Mouse (Mus musculus) heart, postnatal 0 days (tissue): ENCODE measurements around the gene Hmces.

ENCODE experiments used
- CTCF ChIP-seq: IDR thresholded peaks from 2 replicates; pipeline ENCODE4 v1.5.1; 2016; ENCODE audit warnings: antibody characterized with exemption, control low read depth, low read depth
- EP300 ChIP-seq: IDR thresholded peaks from 2 replicates; pipeline ENCODE4 v1.6.1; 2016; ENCODE audit warnings: antibody characterized with exemption, low read depth

DNA sequence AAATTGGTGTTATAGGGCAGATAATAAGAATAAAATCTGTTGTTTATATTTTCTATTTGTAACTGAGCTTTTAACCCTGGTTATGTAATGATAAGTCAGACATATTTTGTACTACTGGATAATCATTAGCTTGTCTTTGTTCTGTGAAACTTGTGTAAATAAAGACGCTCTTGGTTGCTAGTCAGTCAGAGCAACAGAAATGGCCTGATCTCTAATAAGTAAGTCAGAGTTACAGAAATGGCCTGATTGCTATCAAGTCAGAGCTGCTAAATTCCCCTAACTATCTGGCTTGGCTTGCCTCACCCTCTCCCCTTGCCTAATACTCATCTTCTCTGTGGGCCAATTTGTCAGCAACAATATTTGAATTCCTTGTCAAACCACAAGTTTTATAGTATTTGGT, 27.0 kb upstream of the Hmces start:
- TF ChIP-seq CTCF (no peak), EP300 (no peak)
